Mouse (Mus musculus) E14TG2a.4 (cell line): Measurements from ENCODE around the gene Akt1s1.

ENCODE experiments used
- CTCF ChIP-seq: conservative IDR thresholded peaks from 2 replicates; pipeline ENCODE4 v1.5.1; 2014; ENCODE audit warnings: low read length
- POU5F1 ChIP-seq: IDR thresholded peaks from 2 replicates; pipeline ENCODE4 v1.6.1; 2014; ENCODE audit warnings: low read length, borderline replicate concordance

- no peak for TF ChIP-seq CTCF
- no peak for TF ChIP-seq POU5F1
Measured at GRCm38 (mm10) chr7:44835373-44836015, 13.3 kb upstream of the Akt1s1 start.
